Mouse (Mus musculus) CH12.LX (cell line): ENCODE data around the gene Ppp1r12a. TPM values are rescaled to one million over a fixed set of nuclear protein-coding genes. Genes with fewer than 3 reads are reported as not detected.

Experiments used
- DNase-seq: peaks from one replicate; pipeline ENCODE4 v3.0.0-alpha.2; 2013; ENCODE audit errors: extremely low read depth
- H3K27ac ChIP-seq: 2 replicates; pipeline ENCODE4 v1.5.1; 2012; ENCODE audit warnings: low read depth, mild to moderate bottlenecking, control low read depth, moderate library complexity; ENCODE audit not compliant: insufficient read depth
- H3K27me3 ChIP-seq: replicated peaks from 2 replicates; pipeline ENCODE3; 2012; ENCODE audit warnings: inconsistent platforms
- H3K36me3 ChIP-seq, 2 experiments: replicated peaks in 1 of 2; 2 replicates each; pipeline versions ENCODE3 to v1.6.1; 2012; ENCODE audit warnings: inconsistent platforms in 1 of 2, low read length in 1 of 2, mild to moderate bottlenecking in 1 of 2, mixed read lengths in 1 of 2, moderate library complexity in 1 of 2; ENCODE audit not compliant: control insufficient read depth in 1 of 2, insufficient read depth in 1 of 2
- H3K4me1 ChIP-seq, 2 experiments: 2 replicates each; pipeline ENCODE4 v1.6.1; 2012; ENCODE audit warnings: inconsistent platforms in 1 of 2, moderate library complexity in 1 of 2; ENCODE audit not compliant: insufficient read depth in 2 of 2, control insufficient read depth in 1 of 2
- H3K4me2 ChIP-seq: 2 replicates; pipeline ENCODE4 v1.6.1; 2012; ENCODE audit warnings: low read depth, mild to moderate bottlenecking, control low read depth; ENCODE audit not compliant: poor library complexity, insufficient read depth, severe bottlenecking
- H3K4me3 ChIP-seq, 3 experiments: fragments of 150-350 bp in 1 of 3; sonication (generic) in 1 of 3; replicated peaks in 1 of 3; 2 replicates each; pipeline versions ENCODE3 to v1.5.1; 2011 to 2012; ENCODE audit warnings: low read depth in 2 of 3, low read length in 2 of 3, mild to moderate bottlenecking in 2 of 3, moderate library complexity in 2 of 3, control low read depth in 1 of 3, improper control_type of control experiment in 1 of 3, inconsistent platforms in 1 of 3, mixed read lengths in 1 of 3; ENCODE audit not compliant: poor library complexity in 1 of 3
- H3K79me2 ChIP-seq: replicated peaks from 2 replicates; pipeline ENCODE4 v1.6.1; 2012; ENCODE audit warnings: mild to moderate bottlenecking, moderate library complexity; ENCODE audit not compliant: control insufficient read depth, poor library complexity, insufficient read depth, severe bottlenecking; ENCODE audit errors: extremely low read depth
- H3K9ac ChIP-seq: 2 replicates; pipeline ENCODE4 v1.6.1; 2012; ENCODE audit warnings: low read depth, mild to moderate bottlenecking, control low read depth, moderate library complexity; ENCODE audit not compliant: insufficient read depth
- H3K9me3 ChIP-seq: replicated peaks from 2 replicates; pipeline ENCODE3; 2012; ENCODE audit warnings: low read length, inconsistent platforms, mixed read lengths
- BHLHE40 ChIP-seq: IDR thresholded peaks from 2 replicates; pipeline ENCODE4 v1.6.1; 2011; ENCODE audit warnings: mild to moderate bottlenecking, low read depth, low read length, improper control_type of control experiment
- CHD2 ChIP-seq: IDR thresholded peaks from 2 replicates; pipeline ENCODE4 v1.6.1; 2011; ENCODE audit warnings: low read length, improper control_type of control experiment
- CTCF ChIP-seq, 2 experiments: IDR thresholded peaks in 1 of 2; conservative IDR thresholded peaks in 1 of 2; 2 replicates each; pipeline ENCODE4 v1.5.1; 2011 to 2012; ENCODE audit warnings: low read depth in 2 of 2, low read length in 2 of 2, improper control_type of control experiment in 1 of 2, inconsistent platforms in 1 of 2, mild to moderate bottlenecking in 1 of 2, moderate library complexity in 1 of 2
- EP300 ChIP-seq: IDR thresholded peaks from 2 replicates; pipeline ENCODE4 v1.6.1; 2011; ENCODE audit warnings: low read length, improper control_type of control experiment
- ETS1 ChIP-seq: conservative IDR thresholded peaks from 2 replicates; pipeline ENCODE4 v1.6.1; 2012; ENCODE audit warnings: low read depth, mild to moderate bottlenecking, inconsistent platforms, low read length, improper control_type of control experiment, moderate library complexity
- GABPA ChIP-seq: IDR thresholded peaks from 2 replicates; pipeline ENCODE4 v1.6.1; 2012; ENCODE audit warnings: low read depth, low read length, improper control_type of control experiment, inconsistent platforms; ENCODE audit not compliant: insufficient replicate concordance
- HCFC1 ChIP-seq: IDR thresholded peaks from 2 replicates; pipeline ENCODE4 v1.6.1; 2012; ENCODE audit warnings: low read depth, mild to moderate bottlenecking, inconsistent platforms, low read length, improper control_type of control experiment
- MAFK ChIP-seq: IDR thresholded peaks from 2 replicates; pipeline ENCODE4 v1.6.1; 2011; ENCODE audit warnings: low read length, improper control_type of control experiment; ENCODE audit not compliant: insufficient replicate concordance
- MAX ChIP-seq: IDR thresholded peaks from 2 replicates; pipeline ENCODE4 v1.6.1; 2011; ENCODE audit warnings: low read length, improper control_type of control experiment
- MAZ ChIP-seq: IDR thresholded peaks from 2 replicates; pipeline ENCODE4 v1.6.1; 2012; ENCODE audit warnings: low read depth, mild to moderate bottlenecking, inconsistent platforms, low read length, improper control_type of control experiment, moderate library complexity
- MEF2A ChIP-seq: IDR thresholded peaks from 2 replicates; pipeline ENCODE4 v1.6.1; 2014; ENCODE audit warnings: low read depth, mild to moderate bottlenecking, inconsistent platforms, low read length, improper control_type of control experiment, borderline replicate concordance
- MXI1 ChIP-seq: IDR thresholded peaks from 2 replicates; pipeline ENCODE4 v1.6.1; 2011; ENCODE audit warnings: mild to moderate bottlenecking, low read depth, low read length, improper control_type of control experiment
- SIN3A ChIP-seq: IDR thresholded peaks from 2 replicates; pipeline ENCODE4 v1.6.1; 2012; ENCODE audit warnings: low read length, improper control_type of control experiment, inconsistent platforms
- SMC3 ChIP-seq: IDR thresholded peaks from 2 replicates; pipeline ENCODE4 v1.6.1; 2011; ENCODE audit warnings: low read depth, low read length, improper control_type of control experiment
- TCF12 ChIP-seq: IDR thresholded peaks from 2 replicates; pipeline ENCODE4 v1.6.1; 2014; ENCODE audit warnings: low read depth, mild to moderate bottlenecking, inconsistent platforms, low read length, improper control_type of control experiment
- UBTF ChIP-seq: IDR thresholded peaks from 2 replicates; pipeline ENCODE4 v1.6.1; 2012; ENCODE audit warnings: low read depth, mild to moderate bottlenecking, inconsistent platforms, low read length, improper control_type of control experiment, moderate library complexity
- ZMIZ1 ChIP-seq: IDR thresholded peaks from 2 replicates; pipeline ENCODE4 v1.6.1; 2012; ENCODE audit warnings: low read depth, mild to moderate bottlenecking, inconsistent platforms, low read length, improper control_type of control experiment
- dilution Hi-C: fragments of 300-500 bp; cut with MboI; formaldehyde crosslinking; loops from 2 replicates; pipeline ENCODE4 v1.14.3; 2020; ENCODE audit warnings: low sequenced_read_pairs; ENCODE audit not compliant: extremely low pct_unique_long_range_greater_than_20kb, extremely low pct_ligation_motif_present
- in situ Hi-C: fragments of 300-500 bp; cut with MboI; formaldehyde crosslinking; loops from 3 replicates; pipeline ENCODE4 v1.14.3; 2019; ENCODE audit warnings: low sequenced_read_pairs, low pct_ligation_motif_present, low pct_unique_long_range_greater_than_20kb, mixed read lengths
- polyA plus RNA-seq: library from polyadenylated mRNA; unstranded; fragments of >175 nt; gene quantifications from 2 replicates; pipeline ENCODE4 v1.2.1, GENCODE M21; 2012; ENCODE audit warnings: low read depth; ENCODE audit not compliant: insufficient read length
- total RNA-seq, 2 experiments: library from RNA; depleted of rRNA; stranded (reverse); fragments of 300-350 nt in 1 of 2; fragments of >200 nt in 1 of 2; gene quantifications; 2 replicates each; pipeline ENCODE4 v1.2.3; 2012 to 2014

The Ppp1r12a gene
- total and polyA plus RNA-seq, 3 experiments = 34.4 to 70.8 (median 60.0) TPM

GRCm38 (mm10) chr10:108224413-108224812, 62.4 kb downstream of the Ppp1r12a start:
- Histone ChIP-seq H3K9me3 (no peaks in the 10 kb centered on the region), H3K27me3 (no peaks in the 10 kb centered on the region), H3K4me1 (peaks cover 0 to 10% of the 10 kb centered on the region in 2 experiments; a peak in 3 of 4 replicates), H3K27ac (no peak overlapping the region), H3K79me2 (no peaks in the 10 kb centered on the region), H3K9ac (no peak overlapping the region), H3K4me2 (no peak overlapping the region), H3K36me3 (peaks cover 6 to 40% of the 10 kb centered on the region in 2 experiments), H3K4me3 (no peak overlapping the region)
- dilution Hi-C loops = no loop called here
- in situ Hi-C loops = no loop called here
- DNase-seq = no peak
- no peak for TF ChIP-seq MEF2A
- TF ChIP-seq GABPA = no peak
- peak; percentile 41; the same call in 1 of the 2 replicates for TF ChIP-seq MAFK
- no peak for TF ChIP-seq TCF12

GRCm38 (mm10) chr10:108237049-108237448, 75.1 kb downstream of the Ppp1r12a start:
- H3K79me2 ChIP-seq = no peaks in the 10 kb centered on the region
- peak; percentile 3 for DNase-seq
- in situ Hi-C loops (no loop called here), dilution Hi-C loops (no loop called here)
- no peaks in the 10 kb centered on the region for H3K9me3 ChIP-seq
- no peak overlapping the region for H3K4me2 ChIP-seq
- no peak overlapping the region for H3K9ac ChIP-seq
- TF ChIP-seq SMC3 = no peak
- TF ChIP-seq MAZ = no peak
- no peak for TF ChIP-seq EP300
- no peak for TF ChIP-seq CHD2
- TF ChIP-seq CTCF (conservative IDR thresholded peaks at IDR 0.05 in 1 of 2, IDR thresholded peaks at IDR 0.05 in 1 of 2; ENCODE audit: low read depth in 2 of 2, low read length in 2 of 2) = no peak
- no peak for TF ChIP-seq MXI1
- no peak for TF ChIP-seq BHLHE40
- no peak for TF ChIP-seq SIN3A
- H3K27me3 ChIP-seq = no peaks in the 10 kb centered on the region
- H3K4me3 ChIP-seq = no peak overlapping the region
- H3K27ac ChIP-seq = no peak overlapping the region
- H3K4me1 ChIP-seq = no peaks in the 10 kb centered on the region
- peaks cover 9 to 62% of the 10 kb centered on the region in 2 experiments for H3K36me3 ChIP-seq

GRCm38 (mm10) chr10:108239061-108239460, 77.1 kb downstream of the Ppp1r12a start:
- Histone ChIP-seq H3K27me3 (no peaks in the 10 kb centered on the region), H3K4me3 (no peak overlapping the region), H3K4me2 (no peak overlapping the region), H3K9ac (no peak overlapping the region), H3K36me3 (peaks cover 9 to 64% of the 10 kb centered on the region in 2 experiments), H3K79me2 (no peaks in the 10 kb centered on the region), H3K9me3 (no peaks in the 10 kb centered on the region), H3K27ac (no peak overlapping the region), H3K4me1 (no peaks in the 10 kb centered on the region)
- in situ Hi-C loops (no loop called here), dilution Hi-C loops (no loop called here)
- TF ChIP-seq CTCF (conservative IDR thresholded peaks at IDR 0.05 in 1 of 2, IDR thresholded peaks at IDR 0.05 in 1 of 2; ENCODE audit: low read depth in 2 of 2, low read length in 2 of 2) = no peak
- no peak for TF ChIP-seq ZMIZ1
- TF ChIP-seq HCFC1 = no peak
- no peak for TF ChIP-seq CHD2
- no peak for TF ChIP-seq SIN3A
- TF ChIP-seq UBTF = no peak
- TF ChIP-seq MAX = no peak
- no peak for TF ChIP-seq EP300
- no peak for TF ChIP-seq GABPA
- TF ChIP-seq ETS1 = no peak
- no peak for TF ChIP-seq BHLHE40
- no peak for DNase-seq
